Mouse (Mus musculus) forebrain, postnatal 0 days (tissue): ENCODE results near the gene Psma7. TPM values are rescaled to one million over a fixed set of nuclear protein-coding genes. Genes with fewer than 3 reads are reported as not detected.

Experiments used
- ATAC-seq: fragments of 200-750 bp; cut with Nextera tagmentation; 2 replicates; pipeline ENCODE4 v1.8.0; 2017; ENCODE audit warnings: mild to moderate bottlenecking, moderate library complexity
- DNase-seq: peaks from one replicate; pipeline ENCODE4 v3.0.0-alpha.2; 2015
- H3K27ac ChIP-seq: fragments of 300-500 bp; sonication (generic); 2 replicates; pipeline ENCODE4 v1.5.1; 2014; ENCODE audit warnings: low read depth, mild to moderate bottlenecking, antibody characterized with exemption, low read length, moderate library complexity, mixed read lengths
- H3K27me3 ChIP-seq: fragments of 300-500 bp; sonication (generic); 2 replicates; pipeline ENCODE4 v1.6.1; 2014; ENCODE audit warnings: mild to moderate bottlenecking, low read length, mixed read lengths; ENCODE audit not compliant: insufficient read depth
- H3K36me3 ChIP-seq: fragments of 300-500 bp; sonication (generic); 2 replicates; pipeline ENCODE4 v1.6.1; 2014; ENCODE audit warnings: mild to moderate bottlenecking, moderate library complexity; ENCODE audit not compliant: insufficient read depth
- H3K4me1 ChIP-seq: fragments of 300-500 bp; sonication (generic); 2 replicates; pipeline ENCODE4 v1.6.1; 2014; ENCODE audit warnings: antibody characterized with exemption; ENCODE audit not compliant: insufficient read depth
- H3K4me2 ChIP-seq: fragments of 300-500 bp; sonication (generic); 2 replicates; pipeline ENCODE4 v1.6.1; 2014; ENCODE audit warnings: low read depth, mild to moderate bottlenecking, moderate library complexity
- H3K4me3 ChIP-seq: fragments of 300-500 bp; sonication (generic); 2 replicates; pipeline ENCODE4 v1.5.1; 2014; ENCODE audit warnings: low read depth, low read length, mixed read lengths
- H3K9ac ChIP-seq: fragments of 300-500 bp; sonication (generic); 2 replicates; pipeline ENCODE4 v1.6.1; 2014; ENCODE audit warnings: mild to moderate bottlenecking
- H3K9me3 ChIP-seq: fragments of 300-500 bp; sonication (generic); 2 replicates; pipeline ENCODE4 v1.6.1; 2016; ENCODE audit warnings: low read length
- CTCF ChIP-seq: sonication (generic); IDR thresholded peaks from 2 replicates; pipeline ENCODE4 v1.5.1; 2016; ENCODE audit warnings: antibody characterized with exemption, control low read depth, low read depth
- WGBS: fragments of 180-500 bp; shearing (Covaris S2); extraction: QIAGEN DNeasy Blood & Tissue Kit; methylation state at CpG from one replicate; pipeline ENCODE4 v1.1.7; 2014; 5-methylcytosine and 5-hydroxymethylcytosine counted together
- polyA plus RNA-seq: library from polyadenylated mRNA; unstranded; fragments of >200 nt; fragmentation: Nextera tagmentation; extraction: Ambion mirVana; gene quantifications from 2 replicates; pipeline ENCODE4 v1.2.1, GENCODE M21; 2015
- total RNA-seq: library from RNA; depleted of rRNA; stranded (reverse); fragments of >200 nt; gene quantifications from 2 replicates; pipeline ENCODE4 v1.2.3, GENCODE M21; 2014; rRNA removed

The Psma7 gene
- total RNA-seq (301 and 392 TPM in 2 replicates), polyA plus RNA-seq (581 and 734 TPM in 2 replicates)

- Histone ChIP-seq H3K9me3 (no peaks in the 10 kb centered on the region), H3K27ac (peak within 1 kb of the TSS; percentile 97), H3K27me3 (no peaks in the 10 kb centered on the region), H3K4me2 (peak within 1 kb of the TSS; percentile 79), H3K36me3 (peaks cover 23% of the 10 kb centered on the region), H3K4me1 (peaks cover 24% of the 10 kb centered on the region), H3K9ac (peak within 1 kb of the TSS; percentile 97), H3K4me3 (peak within 1 kb of the TSS; percentile 76)
- TF ChIP-seq CTCF: peak; percentile 45
- ATAC-seq (peak; percentile 96), DNase-seq (peak; percentile 96)
- WGBS: 2% methylated on average over 78 of the region's 78 CpGs
Measured at GRCm38 (mm10) chr2:180042256-180042857, at the start of gene Psma7, which contains the start of gene Ss18l1. Psma7 (minus strand) TSS chr2:180042433. Ss18l1 (plus strand) TSS chr2:180042509.

GRCm38 (mm10) chr2:180090285-180090684 is 48.1 kb upstream of the Psma7 start:
- Histone ChIP-seq H3K9me3 (no peaks in the 10 kb centered on the region), H3K4me2 (no peak overlapping the region), H3K4me3 (no peak overlapping the region), H3K9ac (no peak overlapping the region), H3K27me3 (no peaks in the 10 kb centered on the region), H3K4me1 (no peaks in the 10 kb centered on the region), H3K27ac (no peak overlapping the region), H3K36me3 (peaks cover 11% of the 10 kb centered on the region)
- ATAC-seq (no peak), DNase-seq (no peak)
- TF ChIP-seq CTCF: no peak
- WGBS: 70% methylated on average over 11 of the region's 11 CpGs

- Histone ChIP-seq H3K4me2 (no peak overlapping the region), H3K36me3 (peaks cover 26% of the 10 kb centered on the region), H3K4me3 (no peak overlapping the region), H3K27ac (no peak overlapping the region), H3K9ac (no peak overlapping the region), H3K4me1 (no peaks in the 10 kb centered on the region), H3K9me3 (no peaks in the 10 kb centered on the region), H3K27me3 (no peaks in the 10 kb centered on the region)
- 90% methylated on average over 4 of the region's 4 CpGs for WGBS
- no peak; the same call in 1 of the 2 replicates for TF ChIP-seq CTCF
- ATAC-seq (no peak), DNase-seq (no peak)
Measured at GRCm38 (mm10) chr2:180087472-180087871, 45.2 kb upstream of the Psma7 start.

- TF ChIP-seq CTCF: no peak
- ATAC-seq: no peak
- Histone ChIP-seq H3K4me1 (no peaks in the 10 kb centered on the region), H3K4me2 (no peak overlapping the region), H3K4me3 (no peak overlapping the region), H3K9ac (no peak overlapping the region), H3K36me3 (peaks cover 32% of the 10 kb centered on the region), H3K27me3 (no peaks in the 10 kb centered on the region), H3K27ac (no peak overlapping the region), H3K9me3 (no peaks in the 10 kb centered on the region)
- WGBS: 80% methylated on average over 5 of the region's 5 CpGs
- DNase-seq: no peak
Measured at GRCm38 (mm10) chr2:180086637-180087027, 44.4 kb upstream of the Psma7 start.

GRCm38 (mm10) chr2:180085926-180086636 is 43.8 kb upstream of the Psma7 start:
- 51% methylated on average over 16 of the region's 16 CpGs for WGBS
- H3K4me1 ChIP-seq: no peaks in the 10 kb centered on the region
- H3K4me3 ChIP-seq: no peak overlapping the region
- H3K9me3 ChIP-seq: no peaks in the 10 kb centered on the region
- no peak overlapping the region for H3K27ac ChIP-seq
- H3K36me3 ChIP-seq: peaks cover 32% of the 10 kb centered on the region
- DNase-seq (no peak), ATAC-seq (peak; percentile 26; the same call in 1 of the 2 replicates)
- no peak overlapping the region for H3K4me2 ChIP-seq
- TF ChIP-seq CTCF: no peak
- H3K27me3 ChIP-seq: no peaks in the 10 kb centered on the region
- no peak overlapping the region for H3K9ac ChIP-seq

GRCm38 (mm10) chr2:180084565-180084964 is 42.3 kb upstream of the Psma7 start:
- H3K36me3 ChIP-seq: peaks cover 36% of the 10 kb centered on the region
- H3K4me1 ChIP-seq: no peaks in the 10 kb centered on the region
- ATAC-seq: no peak
- no peak overlapping the region for H3K27ac ChIP-seq
- no peak for DNase-seq
- WGBS: 43% methylated on average over 3 of the region's 3 CpGs
- no peaks in the 10 kb centered on the region for H3K27me3 ChIP-seq
- no peaks in the 10 kb centered on the region for H3K9me3 ChIP-seq
- H3K4me2 ChIP-seq: no peak overlapping the region
- no peak for TF ChIP-seq CTCF
- no peak overlapping the region for H3K9ac ChIP-seq
- no peak overlapping the region for H3K4me3 ChIP-seq

- peaks cover 38% of the 10 kb centered on the region for H3K36me3 ChIP-seq
- WGBS: 86% methylated on average over 10 of the region's 10 CpGs
- no peak overlapping the region for H3K4me3 ChIP-seq
- H3K4me2 ChIP-seq: no peak overlapping the region
- H3K27ac ChIP-seq: no peak overlapping the region
- no peaks in the 10 kb centered on the region for H3K4me1 ChIP-seq
- H3K9ac ChIP-seq: no peak overlapping the region
- DNase-seq: no peak
- H3K9me3 ChIP-seq: no peaks in the 10 kb centered on the region
- no peak for ATAC-seq
- TF ChIP-seq CTCF: no peak
- H3K27me3 ChIP-seq: no peaks in the 10 kb centered on the region
Measured at GRCm38 (mm10) chr2:180083063-180083462, 40.8 kb upstream of the Psma7 start.
